Mouse (Mus musculus) lung, adult 18-20 months (tissue): ENCODE measurements around the gene Churc1.
"Not testable (repeated sequence)": the region's sequence is repeated elsewhere in the genome, so short reads cannot be mapped to it uniquely, and the experiment has no call there.

Experiments used
- DNase-seq, 2 experiments: peaks; one replicate each; pipeline ENCODE4 v3.0.0; 2022; ENCODE audit warnings: mixed read lengths in 2 of 2

Churc1 gene

DNA sequence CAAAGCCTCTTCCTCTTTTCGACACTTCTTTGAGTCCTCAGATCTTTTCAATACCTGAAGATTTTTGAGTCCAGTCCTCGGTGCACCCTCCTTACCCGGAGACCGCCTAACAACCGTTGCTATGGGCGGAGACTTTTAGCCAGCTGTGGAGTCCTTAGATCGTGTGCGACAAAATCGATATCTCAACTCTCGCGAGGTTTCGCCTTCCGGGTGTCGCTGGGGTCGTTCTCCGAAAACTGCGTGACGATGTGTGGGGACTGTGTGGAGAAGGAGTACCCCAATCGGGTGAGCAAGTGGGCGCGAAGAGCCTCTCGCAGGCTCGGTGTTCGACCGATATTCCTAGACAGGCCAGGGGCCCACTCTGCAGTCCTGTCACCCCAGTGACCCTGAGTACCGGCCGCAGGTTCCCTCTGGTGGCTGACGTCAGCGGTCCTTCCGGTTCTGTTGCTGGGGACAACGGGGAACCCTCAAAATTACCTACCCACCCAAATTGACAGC is at the start of gene Churc1, which contains the start of gene Fntb:
TSS of gene Churc1 (plus strand) at position 185 of the 498 bp plus-strand sequence.
TSS of gene Fntb (plus strand) at position 236 of the 498 bp plus-strand sequence.
- peak; percentile 93 to 96 for DNase-seq

DNA sequence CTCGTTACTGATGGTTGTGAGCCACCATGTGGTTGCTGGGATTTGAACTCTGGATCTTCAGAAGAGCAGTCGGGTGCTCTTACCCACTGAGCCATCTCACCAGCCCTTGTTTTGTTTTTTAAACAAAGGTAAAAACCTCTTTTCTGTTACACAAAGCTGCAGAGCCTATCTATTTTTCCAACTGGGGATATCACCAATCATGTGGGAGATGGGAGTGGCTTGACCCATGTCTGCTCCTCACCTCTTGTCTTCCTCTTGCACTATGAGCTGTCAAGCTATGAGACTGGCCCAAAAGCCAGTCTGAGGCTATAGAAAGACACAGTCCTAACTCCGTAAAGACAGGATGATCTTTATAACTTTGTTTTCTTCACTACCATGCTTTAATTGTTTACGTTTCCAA is 47.0 kb upstream of the Churc1 start:
- no peak for DNase-seq

DNA sequence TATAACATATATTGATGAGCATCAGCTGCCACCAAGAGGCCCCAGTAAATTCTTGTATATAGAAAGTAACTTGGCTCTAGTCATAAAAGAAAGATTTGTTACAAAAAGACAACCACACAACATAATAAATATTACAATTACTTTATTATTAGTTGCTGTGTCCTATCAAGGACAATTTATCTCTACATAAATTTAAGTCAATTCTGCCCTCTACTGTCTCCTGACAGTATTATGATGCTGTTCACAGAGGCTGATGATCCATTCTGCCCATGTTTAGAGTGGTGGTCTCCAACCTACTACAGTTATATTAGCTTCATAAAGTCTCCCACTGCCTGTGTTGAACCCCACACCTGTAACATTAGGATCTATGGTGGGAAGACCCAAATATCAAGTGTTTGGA is 44.8 kb upstream of the Churc1 start:
- DNase-seq = no peak

DNA sequence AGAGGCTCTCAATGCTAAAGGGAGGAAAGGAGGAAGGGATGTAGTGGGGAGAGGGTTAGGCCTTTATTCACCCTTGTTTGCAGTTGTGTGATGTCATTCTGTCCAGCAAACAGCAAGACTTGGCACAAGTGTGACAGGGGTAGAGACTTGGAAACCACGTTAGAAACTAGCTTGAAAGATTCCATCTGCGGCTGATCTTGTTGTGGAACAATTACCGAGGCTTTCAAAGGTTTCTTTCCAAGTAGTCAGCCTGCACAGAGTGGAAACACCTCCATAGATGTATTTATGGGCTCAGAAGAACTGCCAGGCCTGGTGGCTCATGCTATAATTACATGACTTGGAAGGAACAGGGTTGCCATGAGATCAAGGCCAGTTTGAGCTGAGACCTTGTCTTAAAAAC is 43.3 kb upstream of the Churc1 start:
- DNase-seq = no peak

DNA sequence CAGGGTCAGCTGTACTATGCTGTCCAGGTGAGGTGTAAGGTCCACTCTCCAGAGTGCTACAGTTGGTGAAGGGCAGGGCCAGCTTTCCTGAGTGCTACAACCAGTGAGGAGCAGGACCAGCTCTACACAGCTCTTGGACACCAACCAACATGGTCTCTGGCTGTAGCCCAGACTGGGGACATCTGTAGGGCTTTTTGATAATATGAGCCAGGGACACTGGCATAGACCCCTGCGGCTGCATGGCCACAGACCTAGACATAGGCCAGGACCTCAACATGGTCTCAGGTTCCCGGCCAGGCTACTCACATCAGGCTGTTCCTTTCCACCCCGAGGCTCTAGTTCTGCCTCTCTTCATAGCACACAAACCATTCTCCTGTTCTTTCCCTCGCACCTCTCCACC is 37.4 kb upstream of the Churc1 start:
- DNase-seq = no peak

DNA sequence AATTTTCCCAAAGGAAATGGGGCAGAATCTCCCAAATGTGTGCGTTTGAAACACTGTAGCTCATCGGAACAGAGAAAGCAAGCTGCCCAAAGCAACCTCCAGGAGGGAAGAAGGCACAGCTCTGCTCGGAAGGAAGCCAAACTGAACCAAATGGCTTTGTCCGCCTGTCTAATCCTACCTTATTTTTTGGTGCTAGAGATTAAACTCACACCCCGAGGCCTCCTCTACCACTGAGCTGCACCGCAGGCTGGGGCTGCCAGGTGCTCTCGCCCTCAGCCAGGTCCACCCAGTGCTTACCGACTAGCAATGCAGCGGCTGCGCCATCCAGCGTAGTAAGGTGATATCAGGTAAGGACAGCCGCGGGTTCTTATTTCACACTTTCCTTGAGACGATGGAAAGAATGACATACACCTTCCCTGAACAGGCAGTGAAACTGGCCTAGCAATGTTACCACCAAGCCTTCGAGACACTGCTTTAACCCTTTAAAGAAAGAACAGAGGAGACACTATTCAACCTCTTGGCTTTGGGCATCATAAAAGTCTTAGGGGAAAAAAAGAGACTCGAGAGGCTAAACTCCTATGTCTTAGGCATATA is 14.4 kb upstream of the Churc1 start:
- DNase-seq = no peak

DNA sequence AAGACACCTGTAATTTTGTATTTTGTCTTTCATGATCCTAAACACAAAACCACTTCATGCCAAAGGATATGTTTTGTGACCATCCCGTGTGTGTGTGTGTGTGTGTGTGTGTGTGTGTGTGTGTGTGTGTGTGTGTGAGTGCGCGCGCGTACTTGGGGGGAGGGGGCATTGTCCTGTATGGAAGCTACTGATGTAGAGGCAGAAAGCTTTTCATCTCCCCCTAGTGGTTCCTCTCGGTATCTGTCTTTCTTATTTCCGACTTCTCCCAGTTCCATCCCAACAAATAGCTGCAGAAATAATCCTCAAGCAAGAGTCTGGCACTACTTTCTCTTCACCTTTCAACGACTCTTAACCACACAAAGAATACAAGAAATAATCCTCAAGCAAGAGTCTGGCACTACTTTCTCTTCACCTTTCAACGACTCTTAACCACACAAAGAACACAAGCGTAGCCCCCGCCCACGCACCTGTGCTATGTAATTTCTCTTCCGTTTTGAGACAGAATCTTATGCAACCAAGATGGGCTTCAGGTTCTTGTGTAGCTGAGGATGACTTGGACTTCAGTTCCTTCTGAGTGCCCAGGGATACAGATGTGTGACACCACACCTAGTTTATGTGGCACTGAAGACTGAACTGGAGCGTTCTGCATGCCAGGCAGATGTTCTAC is 12.6 kb upstream of the Churc1 start:
- DNase-seq = peak in 1 of 2 experiments; percentile 44

DNA sequence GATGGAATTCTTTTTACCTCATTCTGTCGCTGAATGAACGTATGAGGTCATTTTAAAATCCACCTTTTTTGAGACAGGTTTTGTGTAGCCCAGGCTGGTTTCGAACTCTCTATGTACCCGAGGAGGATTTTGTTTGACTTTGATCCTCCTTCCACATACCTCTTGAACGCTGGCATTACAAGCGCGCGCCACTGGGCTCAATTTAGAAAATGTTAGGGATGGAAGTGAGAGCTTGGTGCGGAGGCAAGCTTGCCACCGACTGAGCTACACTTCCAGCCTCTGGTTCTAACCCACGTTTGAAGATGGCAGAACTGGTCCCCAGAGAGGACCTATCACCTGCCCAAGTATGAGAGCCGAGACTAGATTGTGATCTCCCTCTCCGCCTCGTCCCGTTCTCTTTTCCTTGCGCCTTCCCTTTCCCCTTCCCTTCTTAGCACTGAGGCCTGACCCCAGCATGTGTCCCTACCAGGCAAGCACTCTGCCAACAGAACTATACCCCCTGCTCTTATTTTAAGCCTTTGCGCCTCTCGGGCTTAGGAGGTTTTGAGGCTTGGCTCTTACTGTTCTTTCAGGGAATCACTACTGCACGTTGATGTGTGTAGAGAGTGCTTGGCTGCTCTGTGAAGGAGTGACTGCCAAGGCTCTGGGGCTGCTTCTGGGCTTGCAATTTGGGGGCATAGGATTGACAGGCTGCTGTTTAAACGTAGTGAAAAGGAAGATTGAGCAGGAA is 728 bp downstream of the Churc1 start:
- DNase-seq = peak in 1 of 2 experiments; percentile 9

DNA sequence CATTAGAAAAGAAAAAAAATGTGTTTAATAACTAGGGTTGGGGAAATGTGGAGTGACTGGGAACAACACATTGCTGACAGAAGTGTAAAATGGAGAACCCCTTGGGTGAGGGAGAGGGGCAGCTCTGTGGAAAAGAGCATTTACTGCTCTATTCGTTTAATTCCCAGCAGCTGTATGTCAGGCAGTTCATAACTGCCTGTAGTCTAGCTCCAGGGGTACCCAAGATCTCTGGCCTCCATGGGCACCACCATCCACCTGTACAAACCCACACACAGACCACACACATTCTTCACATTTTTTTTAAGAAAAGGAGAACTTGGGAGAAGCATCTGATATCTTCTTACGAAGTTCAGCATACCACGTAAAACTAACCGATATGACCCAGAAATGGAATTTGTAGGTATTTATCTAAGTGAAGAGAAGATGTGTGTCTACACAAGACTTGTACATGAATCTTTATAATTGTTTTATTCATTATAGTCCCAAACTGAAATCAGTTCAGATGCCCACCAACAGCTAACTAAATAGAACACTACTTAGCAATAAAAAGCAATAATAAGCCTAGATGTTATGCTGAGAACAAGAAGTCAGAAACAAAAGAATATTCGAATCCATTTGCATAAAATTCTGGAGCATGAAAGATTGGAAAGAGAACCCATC is 5.6 kb downstream of the Churc1 start:
- no peak for DNase-seq

DNA sequence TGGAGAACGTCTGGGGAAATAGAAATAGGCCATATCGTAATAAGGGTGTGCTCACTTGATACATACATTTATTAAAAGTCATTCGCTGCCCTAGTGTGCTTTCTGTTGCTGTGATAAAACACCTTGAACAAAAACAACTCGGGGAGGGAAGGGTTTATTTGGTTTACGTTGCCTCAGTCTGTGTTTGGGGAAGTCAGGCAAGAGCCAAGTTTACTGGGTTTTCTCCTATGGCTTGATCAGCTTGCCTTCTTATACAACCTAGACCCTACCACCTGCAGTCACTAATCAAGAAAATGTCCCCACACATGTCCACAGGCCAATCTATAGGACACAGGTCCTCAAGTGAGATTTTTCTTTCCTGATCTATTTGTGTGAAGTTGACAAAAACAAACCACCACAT is 6.2 kb downstream of the Churc1 start:
- no peak for DNase-seq

DNA sequence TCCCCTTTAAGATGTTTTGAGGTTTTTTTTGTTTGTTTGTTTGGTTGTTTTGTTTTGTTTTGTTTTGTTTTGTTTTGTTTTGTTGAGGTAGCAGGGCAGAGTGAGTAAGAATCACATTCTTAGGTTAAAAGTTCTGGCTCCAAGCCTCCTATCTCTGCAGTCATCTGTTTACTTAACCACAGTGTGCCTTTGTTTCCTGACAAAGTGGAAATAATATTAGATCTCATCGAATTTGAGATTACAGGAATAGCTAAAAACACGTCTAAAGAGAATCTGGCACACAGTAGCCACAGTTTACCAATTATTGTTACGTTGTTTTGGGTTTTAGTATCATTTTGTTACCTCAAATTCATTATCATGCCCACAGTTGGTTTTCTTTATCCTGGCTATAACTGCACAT is 9.3 kb downstream of the Churc1 start:
- no peak for DNase-seq

DNA sequence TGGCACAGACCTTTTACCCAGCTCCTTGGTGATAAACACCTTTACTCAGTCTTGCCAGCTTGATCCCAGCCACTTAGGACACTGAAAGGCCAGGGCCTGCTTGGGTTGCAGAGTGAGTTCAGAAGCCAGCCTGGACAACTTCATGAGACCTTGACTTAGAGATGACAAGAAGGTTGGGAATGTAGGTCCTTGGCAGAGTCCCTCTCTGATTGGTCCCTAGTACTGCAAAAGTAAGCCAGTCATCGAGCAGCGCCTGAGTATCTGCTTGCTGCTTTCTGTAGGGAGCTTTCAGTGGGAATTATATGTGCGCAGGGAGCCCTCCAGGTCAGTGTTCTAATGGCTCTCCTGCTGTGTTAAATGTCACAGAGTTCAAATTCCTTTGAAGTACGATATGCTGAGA is 9.8 kb downstream of the Churc1 start:
- DNase-seq = no peak

DNA sequence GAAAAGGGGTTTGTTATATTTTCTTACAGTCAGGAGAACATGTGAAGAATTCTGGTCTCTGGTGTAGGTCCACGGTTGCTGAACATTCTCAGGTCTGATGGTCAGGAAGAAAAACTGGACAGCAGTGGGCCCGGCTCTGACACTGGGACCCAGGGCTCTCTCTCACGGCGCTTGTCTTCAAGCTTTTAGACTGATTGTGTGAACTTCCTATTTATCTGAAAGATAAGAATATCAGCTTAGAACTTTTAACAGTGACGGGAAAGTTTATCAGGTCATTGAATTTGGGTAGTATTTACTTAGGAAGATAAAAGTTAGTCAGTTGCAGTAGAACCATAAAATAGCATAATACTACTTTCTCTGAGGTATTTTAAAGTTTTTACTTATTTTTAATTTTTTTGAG is 11.6 kb downstream of the Churc1 start:
- no peak for DNase-seq

DNA sequence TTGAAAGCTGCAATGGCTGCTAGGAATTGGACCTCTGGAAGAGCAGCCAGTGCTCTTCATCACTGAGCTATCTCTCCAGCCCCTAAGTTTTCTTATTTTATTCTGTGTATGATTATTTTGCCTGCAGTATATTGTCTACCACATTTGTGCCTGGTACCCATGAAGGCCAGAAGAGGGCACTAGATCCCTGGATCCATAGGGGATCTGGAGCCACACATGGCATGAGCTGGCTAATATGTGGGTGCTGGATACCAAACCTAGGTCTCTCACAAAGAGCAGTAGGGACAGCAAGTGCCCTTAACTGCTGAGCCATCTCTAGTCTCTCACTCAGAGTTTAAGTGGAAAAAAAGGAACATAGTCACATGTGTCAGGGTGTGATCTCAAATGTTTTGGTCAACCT is 12.5 kb downstream of the Churc1 start:
- no peak for DNase-seq

DNA sequence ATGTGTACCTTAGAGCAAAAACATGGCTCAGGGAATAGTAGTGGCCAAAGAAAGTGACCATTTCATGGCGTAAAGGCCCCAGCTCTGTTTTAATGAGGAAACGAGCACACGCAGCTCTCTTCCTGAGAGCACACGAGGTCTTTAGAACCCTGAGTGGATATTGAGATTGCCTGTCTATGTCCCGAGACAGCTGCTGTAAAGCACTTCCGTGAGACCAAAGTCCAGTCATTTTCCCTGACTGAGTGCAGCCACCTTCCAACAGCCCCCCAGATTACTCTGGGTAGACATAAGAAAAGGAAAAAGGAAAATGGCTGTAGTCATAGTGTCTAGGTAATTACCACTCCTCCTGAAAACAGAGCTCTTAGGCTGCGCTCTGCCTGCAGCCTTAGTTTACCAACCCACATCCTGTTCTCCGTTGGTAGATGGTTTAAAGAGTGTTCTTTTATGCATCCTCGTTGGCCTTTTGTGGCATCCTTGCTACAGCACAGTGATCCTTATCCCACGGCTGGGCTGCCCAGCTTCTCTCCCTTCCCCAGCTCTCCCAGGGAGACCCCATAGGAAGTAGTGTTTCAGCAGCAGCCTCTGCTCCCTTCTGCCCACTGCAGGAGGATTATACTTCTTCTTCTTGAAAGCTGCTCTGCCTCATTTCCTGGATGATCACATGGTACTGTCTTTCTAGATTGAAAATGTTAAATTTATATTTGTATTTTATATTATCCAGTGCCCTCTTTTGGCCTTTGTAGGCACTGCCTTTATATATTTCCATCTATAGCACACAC is 13.2 kb downstream of the Churc1 start:
- no peak for DNase-seq

DNA sequence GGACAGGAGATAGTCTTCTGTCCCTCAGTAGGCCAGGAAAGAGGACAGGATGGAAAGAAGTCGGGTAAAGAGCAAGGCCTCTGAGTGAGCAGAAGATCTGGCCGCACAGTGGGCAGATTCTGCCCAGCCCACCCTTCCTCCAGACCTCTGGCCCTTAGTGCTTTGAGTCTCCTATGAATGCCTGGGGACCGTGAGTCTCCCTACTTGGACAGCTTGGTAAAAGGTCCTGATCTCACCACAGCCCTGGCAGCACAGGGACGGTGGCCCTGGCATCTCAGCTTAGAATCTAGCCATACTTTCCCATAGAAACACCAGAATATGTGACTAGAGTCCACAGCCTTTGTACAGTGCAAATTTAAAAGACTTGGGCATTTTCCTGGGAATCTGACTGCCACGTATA is 14.6 kb downstream of the Churc1 start:
- DNase-seq = no peak

DNA sequence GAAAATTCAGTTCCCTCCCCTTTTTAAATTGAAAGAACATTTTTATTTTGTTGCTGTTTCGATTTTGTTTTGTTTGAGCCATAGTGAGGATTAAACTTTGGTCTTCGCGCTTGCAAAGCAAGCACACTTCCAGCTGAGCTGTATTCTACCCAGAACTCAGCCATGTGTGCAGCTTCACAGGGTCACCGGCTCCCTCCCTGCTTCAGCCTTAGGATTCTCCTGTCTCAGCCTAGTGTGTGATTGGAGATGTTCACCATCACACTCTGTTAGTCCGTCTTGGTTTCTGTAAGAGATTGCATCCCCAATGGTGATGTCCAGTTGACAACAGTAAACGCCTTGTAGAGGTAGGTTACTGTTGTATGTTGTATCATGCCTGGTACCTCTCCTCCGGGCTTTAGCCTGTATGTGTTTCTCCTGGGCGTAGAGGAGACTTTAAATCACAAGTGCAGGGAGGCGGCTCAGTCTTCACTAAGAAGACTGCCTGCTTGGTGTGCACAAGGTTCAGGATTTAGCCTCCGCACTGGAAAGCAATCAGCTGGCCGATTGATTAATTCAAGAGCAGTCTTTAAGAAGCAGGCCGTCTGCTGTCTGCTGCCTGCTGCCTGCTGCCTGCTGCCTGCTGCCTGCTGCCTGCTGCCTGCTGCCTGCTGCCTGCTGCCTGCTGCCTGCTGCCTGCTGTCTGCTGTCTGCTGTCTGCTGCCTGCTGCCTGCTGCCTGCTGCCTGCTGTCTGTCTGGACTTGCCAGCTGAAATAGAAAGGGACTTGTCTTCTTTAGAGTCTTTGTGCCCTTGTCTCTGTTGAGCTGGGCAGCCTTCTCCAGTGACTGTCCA is 15.5 kb downstream of the Churc1 start:
- DNase-seq = no peak

DNA sequence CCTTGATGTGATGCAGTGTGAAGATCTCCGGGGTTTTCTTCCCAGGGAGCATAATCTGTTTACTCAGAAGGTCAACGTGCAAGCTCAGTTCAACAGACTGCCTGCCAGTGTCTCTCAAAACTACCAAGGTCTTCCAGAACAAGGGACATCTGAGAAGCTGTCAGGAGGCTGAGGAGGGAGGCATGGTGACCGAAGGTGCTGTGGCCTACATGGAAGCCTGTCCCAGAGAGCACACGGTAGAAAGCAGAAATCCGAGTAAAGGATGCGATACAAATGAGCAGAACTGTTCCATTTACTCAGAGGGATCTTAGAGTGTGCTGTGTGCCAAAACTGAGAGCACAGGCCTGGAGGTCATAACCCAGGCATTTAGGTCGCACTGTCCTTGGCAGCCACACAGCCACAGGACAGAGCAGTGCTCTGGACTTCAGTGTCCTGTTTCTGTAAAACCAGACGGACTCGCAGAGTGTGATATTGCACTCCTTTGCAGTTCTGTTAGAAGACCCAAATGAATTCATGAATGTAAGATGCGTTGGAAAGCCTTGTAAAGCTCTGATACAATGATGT is 18.8 kb downstream of the Churc1 start:
- no peak for DNase-seq

DNA sequence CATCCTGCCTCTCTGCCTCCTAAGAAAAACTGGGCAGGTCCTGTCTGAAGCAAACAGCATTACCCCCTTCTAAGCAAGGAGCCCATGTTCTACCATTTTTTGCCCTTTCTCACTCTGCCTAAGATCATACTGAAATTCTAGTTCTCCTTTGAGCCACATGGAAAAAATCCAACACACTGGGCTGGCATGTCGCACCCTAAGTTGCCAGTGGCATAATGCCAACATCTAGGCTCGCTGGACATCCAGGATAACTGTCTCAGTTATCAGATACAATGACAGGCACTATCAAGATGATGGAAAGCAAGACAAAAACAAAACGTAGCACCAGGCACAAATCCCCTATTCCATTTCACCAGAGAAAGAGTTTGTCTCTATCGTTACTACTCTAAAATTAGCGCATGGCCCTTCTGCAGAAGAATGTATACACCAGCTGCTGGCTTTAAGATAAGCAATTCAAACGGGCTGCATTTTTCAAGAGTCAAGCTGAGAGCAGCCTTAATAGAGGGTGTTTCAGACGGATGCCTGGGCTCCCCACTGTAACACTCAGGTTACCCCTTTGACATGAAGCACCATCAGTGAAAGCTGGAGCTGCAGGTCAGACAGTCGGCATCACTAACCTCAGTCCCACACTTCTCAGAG is 25.2 kb downstream of the Churc1 start:
- DNase-seq = no peak

DNA sequence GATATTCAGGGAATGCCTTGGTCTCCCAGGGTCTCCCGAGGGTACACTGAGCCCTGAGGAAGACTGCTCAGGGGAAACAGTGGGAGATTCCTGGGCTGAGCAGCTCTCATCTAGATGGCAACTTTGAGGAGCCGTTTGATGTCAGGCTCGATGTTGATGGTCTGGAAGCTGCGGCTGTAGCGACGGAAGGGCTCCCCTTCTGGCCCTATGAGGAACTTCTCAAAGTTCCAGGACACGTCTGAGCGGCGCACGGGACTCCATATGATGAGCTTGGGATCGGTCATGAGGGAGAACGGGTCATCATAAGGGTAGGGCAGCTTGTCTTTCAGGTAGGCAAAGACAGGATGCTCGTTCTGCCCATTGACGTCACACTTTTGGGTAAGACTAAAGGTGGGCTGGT is 27.2 kb downstream of the Churc1 start:
- not testable (repeated sequence) for DNase-seq

DNA sequence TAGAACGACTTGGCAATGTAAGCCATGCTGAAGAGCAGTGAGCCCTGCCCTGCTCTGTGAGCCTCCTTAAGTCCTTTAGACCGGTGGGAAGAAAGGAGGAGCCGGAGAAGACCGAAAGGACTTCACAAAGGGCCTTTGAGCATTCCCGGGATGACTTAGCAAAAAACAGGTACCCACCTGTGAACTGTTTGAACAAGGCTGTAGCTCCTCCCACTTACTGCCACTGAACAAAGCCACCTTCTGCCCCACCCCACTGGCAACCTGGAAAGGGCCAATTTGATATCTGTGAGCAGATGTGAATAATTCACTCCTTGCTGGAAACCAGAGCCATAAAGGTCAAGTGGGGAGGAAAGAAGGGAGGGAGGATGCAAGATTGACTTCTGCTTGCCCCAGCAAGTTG is 30.0 kb downstream of the Churc1 start, which contains the start of gene Gpx2:
TSS of gene Gpx2 (minus strand) at position 205 of the 400 bp plus-strand sequence.
- peak; percentile 68 to 80 for DNase-seq
